Mouse (Mus musculus) kidney, embryonic 15.5 days (tissue): ENCODE measurements around the gene Rfx2. TPM values are rescaled to one million over a fixed set of nuclear protein-coding genes. Genes with fewer than 3 reads are reported as not detected.
A peak's percentile ranks its signal among the peaks of the same experiment; 100 is the strongest.

Experiments
- ATAC-seq: fragments of 200-750 bp; cut with Nextera tagmentation; replicated peaks from 2 replicates; pipeline ENCODE4 v1.8.0; 2017; ENCODE audit warnings: moderate TSS enrichment; ENCODE audit not compliant: low FRiP score
- H3K27ac ChIP-seq: fragments of 300-500 bp; sonication (generic); 2 replicates; pipeline ENCODE4 v1.5.1; 2015; ENCODE audit warnings: mild to moderate bottlenecking, inconsistent platforms
- H3K27me3 ChIP-seq: fragments of 300-500 bp; sonication (generic); 2 replicates; pipeline ENCODE4 v1.6.1; 2015; ENCODE audit warnings: inconsistent platforms
- H3K36me3 ChIP-seq: fragments of 300-500 bp; sonication (generic); 2 replicates; pipeline ENCODE4 v1.6.1; 2015; ENCODE audit warnings: inconsistent platforms
- H3K4me1 ChIP-seq: fragments of 300-500 bp; sonication (generic); 2 replicates; pipeline ENCODE4 v1.6.1; 2015; ENCODE audit warnings: inconsistent platforms
- H3K4me2 ChIP-seq: fragments of 300-500 bp; sonication (generic); 2 replicates; pipeline ENCODE4 v1.6.1; 2015; ENCODE audit warnings: moderate library complexity, mild to moderate bottlenecking, inconsistent platforms
- H3K4me3 ChIP-seq: fragments of 300-500 bp; sonication (generic); replicated peaks from 2 replicates; pipeline ENCODE4 v1.5.1; 2015; ENCODE audit warnings: mild to moderate bottlenecking, inconsistent platforms
- H3K9ac ChIP-seq: fragments of 300-500 bp; sonication (generic); 2 replicates; pipeline ENCODE4 v1.6.1; 2015; ENCODE audit warnings: mild to moderate bottlenecking, inconsistent platforms
- H3K9me3 ChIP-seq: fragments of 300-500 bp; sonication (generic); replicated peaks from 2 replicates; pipeline ENCODE4 v1.6.1; 2016; ENCODE audit warnings: inconsistent platforms
- WGBS: fragments of 180-500 bp; shearing (Covaris S2); methylation state at CpG from one replicate; pipeline ENCODE4 v1.1.7; 2015; ENCODE audit warnings: mixed read lengths; 5-methylcytosine and 5-hydroxymethylcytosine counted together
- polyA plus RNA-seq: library from polyadenylated mRNA; unstranded; fragments of >200 nt; fragmentation: Nextera tagmentation; extraction: Ambion mirVana; gene quantifications from 2 replicates; pipeline ENCODE4 v1.2.1, GENCODE M21; 2015

Rfx2 gene
- polyA plus RNA-seq, 1 experiment from 2014 or later, result 4.1 TPM

- Histone ChIP-seq H3K4me1 (peaks cover 18% of the 10 kb centered on the region), H3K27me3 (peaks cover 30% of the 10 kb centered on the region), H3K9me3 (no peaks in the 10 kb centered on the region), H3K4me2 (peak overlapping the region; percentile 93), H3K27ac (no peak overlapping the region), H3K9ac (peak overlapping the region; percentile 55; the same call in 1 of the 2 replicates), H3K36me3 (no peaks in the 10 kb centered on the region), H3K4me3 (peak overlapping the region; percentile 72)
- WGBS, result 2% methylated on average over 27 of the region's 27 CpGs
- ATAC-seq, result no peak
These were observed 1.0 kb downstream of the Rfx2 start for GRCm38 (mm10) chr17:56829795-56830194.

- Histone ChIP-seq H3K9ac (no peak overlapping the region), H3K9me3 (no peaks in the 10 kb centered on the region), H3K4me3 (peak overlapping the region; percentile 72), H3K4me2 (peak overlapping the region; percentile 93), H3K4me1 (peaks cover 18% of the 10 kb centered on the region), H3K36me3 (no peaks in the 10 kb centered on the region), H3K27ac (no peak overlapping the region), H3K27me3 (peaks cover 30% of the 10 kb centered on the region)
- no peak for ATAC-seq
- WGBS, result 30% methylated on average over 11 of the region's 11 CpGs
These were observed 1.6 kb downstream of the Rfx2 start for GRCm38 (mm10) chr17:56829171-56829570.

GRCm38 (mm10) chr17:56826718-56827117 lies 4.1 kb downstream of the Rfx2 start:
- no peaks in the 10 kb centered on the region for H3K36me3 ChIP-seq
- H3K4me2 ChIP-seq, result no peak overlapping the region
- peaks cover 18% of the 10 kb centered on the region for H3K4me1 ChIP-seq
- H3K9me3 ChIP-seq, result no peaks in the 10 kb centered on the region
- peaks cover 22% of the 10 kb centered on the region for H3K27me3 ChIP-seq
- no peak overlapping the region for H3K4me3 ChIP-seq
- WGBS, result 92% methylated on average over 2 of the region's 2 CpGs
- ATAC-seq, result no peak
- no peak overlapping the region for H3K27ac ChIP-seq
- H3K9ac ChIP-seq, result no peak overlapping the region

- H3K27me3 ChIP-seq, result peaks cover 7% of the 10 kb centered on the region; the same call in 1 of the 2 replicates
- no peaks in the 10 kb centered on the region for H3K4me1 ChIP-seq
- H3K9me3 ChIP-seq, result no peaks in the 10 kb centered on the region
- H3K4me2 ChIP-seq, result no peak overlapping the region
- H3K36me3 ChIP-seq, result no peaks in the 10 kb centered on the region
- ATAC-seq, result no peak
- no peak overlapping the region for H3K27ac ChIP-seq
- WGBS, result 72% methylated on average over 2 of the region's 2 CpGs
- no peak overlapping the region for H3K4me3 ChIP-seq
- no peak overlapping the region for H3K9ac ChIP-seq
These were observed 7.5 kb downstream of the Rfx2 start for GRCm38 (mm10) chr17:56823352-56823751.

- Histone ChIP-seq H3K36me3 (no peaks in the 10 kb centered on the region), H3K9ac (no peak overlapping the region), H3K27ac (no peak overlapping the region), H3K4me2 (no peak overlapping the region), H3K9me3 (no peaks in the 10 kb centered on the region), H3K4me1 (no peaks in the 10 kb centered on the region), H3K27me3 (no peaks in the 10 kb centered on the region), H3K4me3 (no peak overlapping the region)
- no peak for ATAC-seq
- WGBS, result 79% methylated on average over 2 of the region's 2 CpGs
These were observed 8.4 kb downstream of the Rfx2 start for GRCm38 (mm10) chr17:56822380-56822779.

GRCm38 (mm10) chr17:56819694-56820111 lies 11.1 kb downstream of the Rfx2 start:
- Histone ChIP-seq H3K4me3 (no peak overlapping the region), H3K27ac (no peak overlapping the region), H3K4me2 (no peak overlapping the region), H3K36me3 (no peaks in the 10 kb centered on the region), H3K27me3 (no peaks in the 10 kb centered on the region), H3K9me3 (no peaks in the 10 kb centered on the region), H3K4me1 (no peaks in the 10 kb centered on the region), H3K9ac (no peak overlapping the region)
- 72% methylated on average over 8 of the region's 8 CpGs for WGBS
- no peak for ATAC-seq

GRCm38 (mm10) chr17:56819032-56819545 lies 11.7 kb downstream of the Rfx2 start:
- ATAC-seq, result no peak
- Histone ChIP-seq H3K27ac (no peak overlapping the region), H3K4me2 (no peak overlapping the region), H3K27me3 (no peaks in the 10 kb centered on the region), H3K36me3 (no peaks in the 10 kb centered on the region), H3K4me3 (no peak overlapping the region), H3K9ac (no peak overlapping the region), H3K4me1 (peaks cover 4% of the 10 kb centered on the region), H3K9me3 (no peaks in the 10 kb centered on the region)
- 70% methylated on average over 6 of the region's 6 CpGs for WGBS

GRCm38 (mm10) chr17:56818067-56818636 lies 12.7 kb downstream of the Rfx2 start:
- 30% methylated on average over 11 of the region's 11 CpGs for WGBS
- peak; percentile 41; the same call in 1 of the 2 replicates for ATAC-seq
- H3K4me2 ChIP-seq, result 0 out of 2 replicates have a peak overlapping the region, but pooled peaks have one; percentile 1

GRCm38 (mm10) chr17:56815057-56815345 lies 15.8 kb downstream of the Rfx2 start:
- WGBS, result 87% methylated on average over 3 of the region's 3 CpGs
- Histone ChIP-seq H3K4me2 (no peak overlapping the region), H3K36me3 (no peaks in the 10 kb centered on the region), H3K9ac (no peak overlapping the region), H3K4me1 (peaks cover 19% of the 10 kb centered on the region), H3K4me3 (no peak overlapping the region), H3K27ac (no peak overlapping the region), H3K9me3 (no peaks in the 10 kb centered on the region), H3K27me3 (no peaks in the 10 kb centered on the region)
- no peak for ATAC-seq

More at GRCm38 (mm10) chr17:56818067-56818636, 12.7 kb downstream of the Rfx2 start:
- Histone ChIP-seq H3K27me3 (no peaks in the 10 kb centered on the region), H3K9ac (no peak overlapping the region), H3K27ac (no peak overlapping the region), H3K9me3 (no peaks in the 10 kb centered on the region), H3K36me3 (no peaks in the 10 kb centered on the region), H3K4me3 (no peak overlapping the region), H3K4me1 (peaks cover 10% of the 10 kb centered on the region)

- no peak overlapping the region for H3K4me2 ChIP-seq
- no peaks in the 10 kb centered on the region for H3K9me3 ChIP-seq
- H3K9ac ChIP-seq, result no peak overlapping the region
- no peaks in the 10 kb centered on the region for H3K27me3 ChIP-seq
- H3K4me3 ChIP-seq, result no peak overlapping the region
- no peak overlapping the region for H3K27ac ChIP-seq
- 16% methylated on average over 24 of the region's 24 CpGs for WGBS
- 0 out of 2 replicates have a peak, but pooled peaks have one; percentile 44 for ATAC-seq
- peaks cover 22% of the 10 kb centered on the region for H3K4me1 ChIP-seq
- no peaks in the 10 kb centered on the region for H3K36me3 ChIP-seq
These were observed 16.3 kb downstream of the Rfx2 start for GRCm38 (mm10) chr17:56814316-56815056.

- WGBS, result 15% methylated on average over 3 of the region's 3 CpGs
- Histone ChIP-seq H3K27ac (no peak overlapping the region), H3K4me1 (peaks cover 22% of the 10 kb centered on the region), H3K4me3 (no peak overlapping the region), H3K9me3 (no peaks in the 10 kb centered on the region), H3K36me3 (no peaks in the 10 kb centered on the region), H3K27me3 (no peaks in the 10 kb centered on the region), H3K9ac (no peak overlapping the region), H3K4me2 (no peak overlapping the region)
- peak; percentile 45 for ATAC-seq
These were observed 20.6 kb downstream of the Rfx2 start for GRCm38 (mm10) chr17:56810245-56810644.

GRCm38 (mm10) chr17:56808518-56808917 lies 22.3 kb downstream of the Rfx2 start:
- no peak overlapping the region for H3K4me3 ChIP-seq
- no peaks in the 10 kb centered on the region for H3K27me3 ChIP-seq
- WGBS, result 8% methylated on average over 9 of the region's 9 CpGs
- peak; percentile 77 for ATAC-seq
- no peak overlapping the region for H3K4me2 ChIP-seq
- H3K27ac ChIP-seq, result no peak overlapping the region
- H3K36me3 ChIP-seq, result no peaks in the 10 kb centered on the region
- peaks cover 13% of the 10 kb centered on the region for H3K4me1 ChIP-seq
- H3K9ac ChIP-seq, result no peak overlapping the region
- H3K9me3 ChIP-seq, result no peaks in the 10 kb centered on the region
